Mouse (Mus musculus) R1 (cell line): ENCODE measurements around the gene Gng8.

Experiments used
- DNase-seq: peaks from one replicate; pipeline ENCODE4 v3.0.0-alpha.2; 2018; ENCODE audit warnings: low read depth, low spot score

The Gng8 gene

DNA sequence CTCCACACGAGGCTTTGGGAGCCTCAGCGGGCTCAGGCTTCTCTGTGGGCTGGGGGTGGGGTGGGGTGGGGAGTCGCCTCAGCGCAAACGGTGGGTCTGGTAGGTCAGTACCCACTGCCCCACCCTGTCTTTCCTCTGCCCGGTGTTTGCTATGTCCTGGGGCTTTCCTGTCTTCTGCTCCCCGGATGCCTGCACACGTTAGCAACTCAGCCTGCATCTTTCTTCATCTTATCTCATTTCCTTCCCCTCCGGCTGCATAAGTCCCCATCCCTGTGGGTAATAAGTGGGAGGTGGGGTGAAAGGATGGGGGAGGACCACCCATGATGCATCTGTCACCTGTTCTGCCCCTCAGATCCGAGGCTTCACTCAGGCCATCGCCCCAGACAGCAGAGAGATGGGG is 16.8 kb downstream of the Gng8 start:
- no peak for DNase-seq

DNA sequence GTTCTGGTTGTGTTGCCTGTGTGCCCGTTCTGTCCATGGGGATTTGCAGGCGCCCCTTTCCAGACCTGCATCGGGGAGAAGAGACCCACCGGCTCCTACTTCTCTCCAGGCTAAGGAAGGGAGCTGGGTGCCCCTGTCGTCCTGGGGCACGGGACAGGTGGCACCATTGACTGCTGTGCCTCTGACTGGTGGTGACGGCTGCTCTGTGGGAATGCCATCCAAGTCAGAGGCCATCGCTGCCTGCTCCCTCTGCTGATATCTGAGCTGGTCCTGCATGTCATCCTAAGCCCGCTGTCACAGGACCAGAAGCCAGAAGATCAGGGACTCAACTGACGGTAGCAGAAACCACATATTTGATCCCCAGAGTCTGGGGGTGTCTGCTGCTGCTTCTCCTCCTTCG is 17.3 kb downstream of the Gng8 start:
- DNase-seq = no peak

DNA sequence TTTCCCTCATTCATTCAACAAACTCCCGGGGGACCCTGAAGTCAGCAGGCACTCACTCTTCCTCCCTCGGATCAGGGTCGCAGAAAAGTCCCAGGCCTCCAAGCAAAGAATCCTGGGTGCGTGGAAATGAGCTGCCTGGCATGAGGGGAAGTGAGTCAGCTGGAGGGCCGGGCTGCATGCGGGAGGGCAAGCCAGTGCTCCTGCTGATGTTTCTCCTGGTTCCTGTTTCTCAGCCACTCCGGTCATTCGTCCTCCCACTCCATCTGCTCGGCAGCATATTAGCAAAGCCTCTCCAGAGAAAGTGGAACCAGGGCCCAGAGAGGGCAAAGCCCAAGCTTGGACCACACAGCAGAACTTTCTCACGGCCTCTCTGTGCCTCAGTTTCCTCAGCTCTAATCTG is 18.3 kb downstream of the Gng8 start:
- no peak for DNase-seq

DNA sequence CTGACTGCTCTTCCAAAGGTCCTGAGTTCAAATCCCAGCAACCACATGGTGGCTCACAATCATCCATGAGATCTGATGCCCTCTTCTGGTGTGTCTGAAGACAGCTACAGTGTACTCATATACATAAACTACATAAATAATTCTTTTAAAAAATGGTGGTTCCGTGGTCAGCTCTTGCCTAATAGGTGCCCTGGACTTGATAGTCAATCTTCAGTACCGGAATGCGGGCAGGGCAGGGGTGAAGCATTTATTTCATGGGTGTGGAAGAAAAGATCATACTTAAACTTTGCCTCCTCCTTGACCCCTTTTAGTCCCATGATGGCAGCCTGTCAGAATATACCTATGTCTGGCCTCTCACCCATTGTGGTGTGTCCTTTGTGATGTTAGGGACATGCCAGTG is 20.3 kb downstream of the Gng8 start:
- no peak for DNase-seq

DNA sequence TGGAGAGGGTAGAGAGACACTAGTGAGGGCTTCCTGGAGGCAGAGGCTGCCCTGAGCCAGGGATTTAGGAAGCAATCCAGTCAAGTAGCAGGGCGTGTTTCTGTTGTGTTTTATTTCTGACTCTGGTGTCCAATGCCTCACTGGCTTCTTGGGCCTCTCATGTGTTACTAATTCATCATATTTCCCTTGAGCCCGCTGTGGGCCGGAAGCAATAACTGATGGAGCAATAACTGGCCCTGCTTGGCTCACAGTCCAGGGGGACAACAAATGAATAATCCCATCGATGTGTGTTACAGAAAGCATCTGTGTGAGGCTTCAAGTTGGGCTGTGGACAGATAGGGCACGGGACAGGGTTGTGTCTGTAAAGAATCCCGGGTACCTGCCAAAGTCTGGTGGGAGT is 20.8 kb downstream of the Gng8 start:
- no peak for DNase-seq

DNA sequence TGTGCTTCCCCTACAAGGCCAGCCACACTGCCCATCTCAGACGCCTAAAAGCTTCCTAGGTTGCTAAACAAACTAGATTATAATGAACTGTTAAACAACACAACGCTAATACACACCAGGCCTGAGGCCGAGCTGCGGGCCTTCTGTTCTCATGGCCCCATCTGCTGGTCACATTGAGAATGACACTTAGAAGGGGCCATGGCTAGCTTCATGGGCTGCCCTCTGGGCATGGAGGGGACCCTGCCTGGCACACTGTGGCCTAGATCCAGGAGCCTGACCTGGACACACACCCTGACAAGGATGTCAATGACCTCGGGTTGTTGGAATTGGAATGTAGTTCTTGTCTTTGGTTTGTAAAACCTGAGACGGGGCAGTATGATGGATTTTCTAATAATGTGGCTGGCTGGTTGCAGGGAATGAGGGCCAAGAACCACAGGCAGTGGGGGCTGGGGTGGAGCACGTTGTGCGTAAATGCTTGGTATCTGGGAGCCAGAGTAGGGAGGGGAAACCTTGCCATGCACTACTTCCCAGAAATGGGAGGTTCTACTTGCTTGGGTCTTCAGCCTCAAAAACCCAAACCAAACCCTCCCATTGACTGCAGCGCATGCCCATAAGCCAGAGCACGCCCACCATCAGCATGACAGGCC is 22.3 kb downstream of the Gng8 start:
- DNase-seq = peak; percentile 69

DNA sequence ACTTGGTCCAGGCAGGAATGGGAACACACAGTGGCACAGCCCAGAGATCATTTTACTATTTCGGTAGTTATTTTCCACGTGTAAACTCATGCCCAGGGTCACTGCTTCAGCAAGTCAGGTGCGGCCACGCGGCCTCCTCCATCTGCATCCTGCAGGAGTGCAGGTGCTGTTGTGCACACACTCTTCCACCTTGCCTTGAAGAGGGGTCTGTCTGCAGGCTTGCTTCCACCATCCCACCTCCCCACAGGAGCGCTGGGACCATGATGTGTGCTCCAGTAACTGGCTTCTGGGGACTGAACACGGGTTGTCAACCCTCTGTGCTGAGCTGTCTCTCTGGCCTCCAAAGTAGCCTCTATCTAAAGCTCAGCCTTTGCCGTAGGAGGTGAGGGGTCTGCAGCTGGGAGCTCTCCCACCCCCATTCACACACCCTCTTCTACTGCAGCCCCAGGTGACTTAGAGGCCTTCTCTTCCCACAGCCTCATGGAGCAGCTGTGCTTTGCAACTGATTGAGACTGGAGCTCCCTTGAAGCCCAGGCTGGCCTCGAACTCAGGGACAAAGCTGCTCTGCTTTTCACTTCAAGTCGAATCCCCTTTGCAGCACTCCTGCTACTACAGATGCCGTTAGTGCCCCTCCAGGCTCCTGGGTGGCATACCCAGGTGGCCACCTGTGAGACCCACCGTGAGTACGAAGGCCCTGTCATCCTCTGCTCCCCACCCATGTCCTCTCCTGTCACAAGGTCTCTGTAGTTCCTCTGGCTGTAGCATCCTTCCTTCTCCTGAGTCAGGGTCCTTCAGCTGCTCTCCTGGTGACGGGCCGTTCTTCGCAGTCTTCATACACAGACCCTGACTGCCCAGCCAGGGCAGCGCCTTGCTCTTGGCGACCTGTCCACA is 23.1 kb downstream of the Gng8 start:
- DNase-seq = no peak

DNA sequence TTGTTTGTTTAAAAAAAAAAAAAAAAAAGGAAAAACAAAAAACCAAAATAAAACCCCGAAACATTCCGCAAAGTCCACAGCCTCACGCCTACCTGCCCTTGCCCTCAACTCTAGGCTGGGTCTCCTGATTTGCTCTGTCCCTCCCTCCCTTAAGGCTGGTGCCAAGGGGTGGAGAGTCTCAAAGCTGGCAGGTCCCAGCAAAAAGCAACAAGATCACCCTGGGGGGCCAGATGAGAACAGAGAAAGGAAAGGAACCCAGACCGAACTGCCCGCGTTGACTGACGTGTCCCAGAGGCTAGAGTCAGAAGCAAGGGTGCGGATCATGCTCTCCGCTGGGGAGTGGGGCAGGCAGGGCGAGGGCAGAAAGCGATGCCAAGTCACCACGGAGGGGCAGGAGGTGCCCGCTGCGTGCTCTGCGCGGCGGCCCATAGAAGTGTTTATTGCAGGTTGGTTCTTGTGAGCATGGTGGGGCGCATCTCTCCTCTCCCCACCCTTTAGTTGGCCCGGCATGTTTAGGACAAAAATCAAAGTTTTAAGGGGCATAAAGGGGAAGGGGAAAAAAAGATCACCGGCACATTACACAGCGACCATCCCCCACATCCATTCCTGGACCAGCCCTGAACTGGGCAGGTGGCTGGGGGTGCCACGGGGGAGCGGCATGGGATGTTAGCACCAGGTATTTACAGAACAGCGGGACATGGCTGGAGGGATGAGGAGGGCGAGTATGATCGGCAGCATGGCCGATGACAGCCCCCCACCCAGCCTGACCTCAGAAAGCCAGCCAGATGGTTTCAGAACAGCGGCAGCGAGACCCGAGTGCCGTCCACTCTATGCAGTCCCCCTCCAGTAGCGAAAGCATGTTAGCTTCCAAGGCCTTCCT is 24.1 kb downstream of the Gng8 start:
- DNase-seq = no peak

DNA sequence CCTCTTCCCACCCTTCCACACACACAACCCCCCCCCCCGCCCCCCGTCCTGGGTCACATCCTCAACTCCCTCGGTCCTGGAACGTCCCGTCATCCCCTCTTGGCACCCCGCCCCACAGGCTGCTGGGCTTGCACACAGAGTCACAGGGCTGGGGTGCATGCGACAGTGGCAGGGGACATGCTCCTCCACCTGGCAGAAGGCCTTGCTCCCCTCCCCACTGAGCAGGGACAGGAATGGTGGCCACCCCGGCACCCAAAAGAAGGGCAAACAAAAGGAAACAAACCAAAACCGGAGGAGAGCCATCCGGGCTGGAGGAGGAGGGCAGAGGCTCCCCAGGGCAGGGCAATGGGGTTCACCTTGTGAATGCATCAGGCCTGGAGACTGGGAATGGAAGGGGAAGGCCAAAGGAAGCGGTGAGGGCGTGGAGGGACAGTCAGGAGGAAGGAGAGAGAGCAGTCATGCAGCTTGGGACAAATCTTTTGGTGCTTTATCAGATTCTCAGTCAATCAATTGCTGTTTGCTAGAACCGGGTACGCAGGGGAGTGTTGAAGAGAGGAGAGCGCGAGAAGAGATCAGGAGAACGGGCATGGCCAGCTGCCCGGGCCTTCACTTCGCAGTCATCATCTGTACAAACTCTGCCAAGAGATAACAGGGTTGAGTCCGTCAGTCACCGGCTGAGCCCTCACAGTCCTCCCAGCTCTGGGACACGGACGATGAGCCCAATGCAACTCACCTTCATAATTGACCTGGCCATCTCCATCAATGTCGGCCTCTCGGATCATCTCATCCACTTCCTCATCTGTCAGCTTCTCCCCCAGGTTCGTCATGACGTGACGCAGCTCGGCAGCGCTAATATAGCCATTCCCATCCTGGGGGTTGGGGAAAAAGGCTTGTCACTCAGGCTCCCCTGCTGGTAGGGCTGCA is 25.0 kb downstream of the Gng8 start:
- no peak for DNase-seq

DNA sequence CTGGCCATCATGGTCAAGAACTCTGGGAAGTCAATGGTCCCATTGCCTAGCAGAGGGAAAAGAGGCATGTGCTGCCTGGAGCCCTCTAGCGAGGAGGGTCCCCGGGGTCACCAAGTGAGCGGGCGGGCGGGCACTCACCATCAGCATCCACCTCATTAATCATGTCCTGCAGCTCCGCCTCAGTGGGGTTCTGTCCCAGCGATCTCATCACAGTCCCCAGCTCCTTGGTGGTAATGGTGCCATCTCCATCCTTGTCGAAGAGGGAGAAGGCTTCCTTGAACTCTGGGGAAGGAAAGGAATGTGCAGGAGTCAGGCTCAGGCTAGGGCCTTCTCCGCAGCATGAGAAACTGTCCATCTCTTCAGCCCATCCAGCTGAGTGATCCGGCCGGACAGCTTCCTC is 25.9 kb downstream of the Gng8 start:
- no peak for DNase-seq

DNA sequence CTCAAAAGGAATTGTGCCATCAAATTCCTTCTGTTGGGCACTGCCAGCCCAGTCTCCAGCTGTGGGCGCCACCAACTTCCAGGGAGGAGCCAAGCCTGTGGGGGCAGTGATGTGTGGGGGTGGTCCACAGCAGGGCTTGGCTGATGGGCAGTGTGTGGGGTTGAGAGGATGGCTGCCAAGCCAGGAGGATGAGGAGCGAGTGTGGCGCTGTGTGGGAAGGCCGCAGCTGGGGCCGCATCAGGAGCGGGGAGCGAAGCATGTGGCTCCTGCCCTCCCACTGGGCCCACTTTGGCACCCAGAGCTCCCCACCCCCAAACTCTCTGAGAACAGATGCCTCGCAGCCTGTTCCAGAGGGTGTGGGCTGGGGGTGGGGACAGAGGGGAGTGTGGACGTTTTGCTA is 26.4 kb downstream of the Gng8 start:
- DNase-seq = no peak

DNA sequence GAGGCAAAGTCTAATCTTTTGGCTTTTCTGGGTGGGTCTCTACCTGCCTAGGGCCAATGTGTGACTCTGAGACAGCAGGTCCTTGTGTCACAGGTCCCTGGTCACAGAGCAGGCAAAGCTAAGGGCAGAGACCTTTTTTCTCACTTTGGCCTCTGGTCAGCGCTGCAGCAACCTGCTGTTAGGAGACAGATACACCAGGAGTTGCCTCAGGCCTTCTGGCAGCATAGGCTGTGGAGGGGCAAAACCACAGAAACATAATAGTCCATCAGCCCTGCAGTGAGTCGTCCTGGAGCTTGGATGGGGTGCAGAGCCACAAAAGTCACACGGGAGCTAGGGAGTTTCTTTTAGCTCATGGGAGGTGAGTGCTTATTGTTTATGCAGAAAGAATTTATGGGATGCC is 27.1 kb downstream of the Gng8 start:
- no peak for DNase-seq

DNA sequence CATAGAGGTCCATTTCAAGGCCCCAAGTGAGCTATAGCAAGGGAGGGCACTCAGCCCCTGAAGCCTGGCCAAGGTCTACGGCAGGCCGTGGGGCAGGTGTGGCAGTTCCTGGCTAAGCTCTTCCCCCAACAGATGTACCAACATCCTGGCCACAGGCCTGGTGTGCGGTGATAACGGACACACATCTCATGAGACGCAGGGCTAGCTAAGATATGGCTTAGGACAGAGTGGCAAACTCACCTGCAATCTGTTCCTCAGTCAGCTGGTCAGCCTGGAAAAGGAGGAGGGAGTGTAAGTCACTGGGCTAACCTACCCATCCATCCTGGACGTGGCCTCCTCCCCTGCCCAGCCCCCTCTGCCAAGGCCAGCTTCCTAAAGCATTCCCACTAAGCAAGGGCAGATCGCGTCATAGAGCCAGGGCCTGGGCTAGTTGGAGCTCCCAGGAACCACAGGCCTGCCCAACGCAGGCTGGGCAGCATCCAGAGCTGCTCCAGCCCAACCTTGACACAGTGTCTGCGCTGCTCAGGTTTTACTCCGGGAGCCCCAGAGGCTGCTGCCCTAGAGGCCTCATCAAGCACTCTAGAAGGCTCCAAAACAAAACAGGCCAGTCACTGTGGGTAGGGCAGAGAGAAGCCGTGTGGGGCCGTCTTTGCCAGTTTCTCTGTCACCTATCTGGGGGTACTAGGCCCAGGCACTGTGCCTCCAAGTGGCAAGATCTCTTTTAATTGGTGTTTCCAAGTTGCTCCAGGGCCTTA is 28.0 kb downstream of the Gng8 start:
- DNase-seq = no peak

DNA sequence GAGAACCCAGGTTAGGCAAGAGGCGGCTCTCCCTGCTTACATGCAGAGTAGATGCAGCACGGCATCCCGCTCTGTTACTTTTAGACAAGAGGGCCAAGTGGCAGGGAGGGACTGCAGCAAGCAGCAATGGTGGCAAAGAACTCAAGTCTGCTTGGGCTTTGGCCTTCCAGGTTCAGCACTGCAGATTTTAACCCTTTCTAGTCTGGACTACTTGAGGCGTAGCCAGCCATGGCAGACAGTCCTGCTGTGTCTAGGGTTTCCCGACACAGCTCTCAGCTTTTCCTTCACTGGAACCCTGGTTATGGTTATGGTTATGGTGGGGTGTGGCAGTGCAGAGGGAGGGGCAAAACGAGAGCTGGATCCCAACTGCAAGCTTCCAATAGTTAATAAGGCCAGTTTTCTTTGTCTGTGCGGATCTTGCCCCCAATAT is 28.6 kb downstream of the Gng8 start:
- no peak for DNase-seq

DNA sequence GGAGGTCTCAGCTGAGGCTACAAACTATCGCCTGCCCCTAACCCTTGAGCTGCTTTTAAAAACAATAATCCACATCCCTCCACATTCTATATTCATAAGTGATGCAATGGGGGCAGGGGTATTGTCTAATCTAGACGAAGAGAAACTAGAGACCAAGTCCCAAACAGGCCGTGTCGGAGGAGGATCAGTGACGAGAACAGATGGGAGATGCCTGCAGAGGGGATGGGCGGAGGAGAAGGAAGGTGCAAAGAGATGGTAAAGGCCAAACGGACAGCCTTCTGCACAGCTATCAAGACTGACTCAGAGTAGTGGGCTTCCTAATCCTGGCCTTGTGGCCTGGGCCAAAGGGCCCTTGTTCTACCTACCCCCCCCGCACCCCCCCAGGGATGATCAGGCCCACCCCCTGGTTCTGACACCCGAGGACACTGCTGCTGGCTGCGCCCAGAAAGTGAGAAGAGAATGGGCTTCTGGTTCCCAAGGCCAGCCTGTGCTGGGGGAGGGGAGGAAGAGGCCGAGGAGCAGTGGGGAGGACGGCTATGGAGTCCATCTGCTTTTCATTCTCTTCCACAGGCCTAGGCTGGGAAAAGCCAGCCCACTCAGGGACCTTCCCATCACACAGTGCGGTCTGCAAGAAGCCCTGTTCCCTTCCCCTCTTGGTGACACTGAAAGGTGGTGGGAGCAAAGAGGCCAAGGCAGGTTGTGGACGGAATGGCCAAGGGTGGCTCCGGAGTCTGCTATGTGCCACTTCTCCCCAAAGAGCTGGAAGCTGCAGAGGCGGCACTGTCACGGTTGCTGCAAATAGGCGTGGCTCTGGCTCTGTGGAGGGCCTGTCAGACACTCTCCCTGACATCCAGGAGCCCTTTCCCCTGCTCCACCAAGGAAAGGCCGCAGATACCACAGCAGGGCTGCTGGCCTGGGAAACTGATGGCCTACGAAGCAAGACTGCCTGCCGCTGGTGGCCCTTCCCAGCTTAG is 29.5 kb downstream of the Gng8 start:
- DNase-seq = no peak

DNA sequence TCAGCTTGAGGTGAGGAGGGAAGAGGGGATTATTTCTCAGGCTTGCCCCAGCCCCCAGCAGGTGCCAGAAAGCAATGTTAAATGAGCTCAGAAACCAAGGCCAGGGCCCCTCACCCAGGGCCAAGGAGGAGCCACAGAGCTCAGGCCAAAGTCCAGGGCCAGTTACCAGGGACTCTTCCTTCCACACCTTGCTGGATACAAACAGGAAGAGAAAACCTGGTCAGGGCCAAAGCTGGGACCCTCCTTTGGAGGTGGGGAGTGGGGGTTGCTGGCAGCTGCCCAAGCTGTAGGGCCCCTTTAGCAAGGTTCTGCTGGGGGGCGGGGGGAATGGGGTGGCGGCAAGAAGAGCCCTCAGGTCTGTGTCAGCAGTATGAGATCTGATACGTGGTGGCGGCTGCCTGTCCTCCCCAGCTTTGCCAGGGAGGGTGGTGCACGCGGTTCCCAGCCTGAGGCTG is 30.3 kb downstream of the Gng8 start:
- no peak for DNase-seq

DNA sequence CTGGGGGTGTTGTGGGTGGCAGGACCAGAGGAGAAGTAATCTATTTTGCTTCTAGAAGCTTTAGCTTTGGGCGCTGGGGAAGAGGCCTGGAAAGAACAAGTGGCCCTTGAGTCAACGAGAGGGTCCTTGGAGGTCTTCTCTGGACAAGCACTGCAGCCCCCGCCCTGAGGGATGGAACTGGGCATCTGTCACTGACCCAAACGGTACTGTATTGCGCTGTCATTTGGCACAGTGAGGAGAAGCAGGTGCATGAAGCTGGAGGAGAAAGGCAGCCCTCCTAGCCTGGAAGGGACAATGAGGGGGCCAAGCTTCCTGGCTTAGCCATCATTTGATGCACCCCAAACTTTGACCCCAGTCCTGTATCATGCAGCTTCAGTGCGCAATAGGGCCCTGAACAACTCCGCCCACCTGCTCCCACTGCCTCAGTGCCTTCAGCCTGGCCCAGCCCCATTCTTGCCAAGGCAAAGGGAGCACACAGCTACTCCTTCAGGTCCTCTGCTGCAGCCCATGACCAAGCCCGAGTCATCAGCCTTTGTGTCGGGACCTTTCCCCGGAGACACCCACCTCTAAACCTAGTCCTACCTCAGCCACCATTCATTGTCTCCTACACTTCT is 30.9 kb downstream of the Gng8 start:
- DNase-seq = no peak

DNA sequence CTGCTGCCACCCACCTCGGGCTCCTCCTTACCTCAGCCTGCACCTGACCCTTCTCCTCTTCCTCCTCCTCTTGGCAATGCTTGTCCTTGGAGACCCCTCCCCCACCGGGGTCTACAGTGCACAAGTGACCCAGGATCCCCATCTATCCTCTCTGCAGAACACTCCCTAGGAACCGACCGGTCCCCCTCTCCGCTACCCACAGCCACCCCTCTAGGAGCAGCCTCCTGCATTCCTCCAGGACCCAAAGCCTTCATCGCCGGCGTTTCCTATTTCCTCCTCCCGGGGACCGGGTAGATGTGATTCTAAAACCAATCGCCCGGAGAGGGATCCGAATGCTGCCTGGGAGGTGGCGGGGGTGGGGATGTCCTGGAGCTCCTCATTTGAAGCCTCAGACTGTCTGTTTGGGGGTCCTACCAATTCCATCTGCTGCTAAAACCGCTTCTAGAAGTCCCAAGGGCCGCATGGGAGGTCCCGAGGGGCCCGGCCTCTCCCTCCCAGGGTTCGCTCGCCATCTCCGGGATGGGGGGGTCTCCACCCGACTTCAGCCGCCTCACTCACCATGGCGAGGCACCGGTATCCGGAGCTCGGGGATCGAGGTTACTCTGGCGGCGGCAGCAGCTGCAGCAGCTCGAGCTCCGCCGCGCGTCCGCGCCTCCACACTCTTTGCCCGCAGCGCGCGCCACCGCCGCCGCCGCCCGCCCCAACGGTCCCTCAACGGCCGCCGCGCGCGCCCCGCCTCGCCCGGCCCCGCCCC is 31.9 kb downstream of the Gng8 start:
- DNase-seq = no peak
